Mouse (Mus musculus) midbrain, embryonic 14.5 days (tissue): ENCODE data around the gene Spdef. TPM values are rescaled to one million over a fixed set of nuclear protein-coding genes. Genes with fewer than 3 reads are reported as not detected.
A peak's percentile ranks its signal among the peaks of the same experiment; 100 is the strongest.

Source experiments
- ATAC-seq: fragments of 200-750 bp; cut with Nextera tagmentation; 2 replicates; pipeline ENCODE4 v1.8.0; 2017; ENCODE audit warnings: moderate number of reproducible peaks, moderate library complexity; ENCODE audit not compliant: low FRiP score, low TSS enrichment
- DNase-seq: peaks from one replicate; pipeline ENCODE4 v3.0.0-alpha.2; 2015
- H3K27ac ChIP-seq: fragments of 300-500 bp; sonication (generic); replicated peaks from 2 replicates; pipeline ENCODE4 v1.5.1; 2014; ENCODE audit warnings: mild to moderate bottlenecking, low read depth, low read length, moderate library complexity
- H3K27me3 ChIP-seq: fragments of 300-500 bp; sonication (generic); 2 replicates; pipeline ENCODE4 v1.6.1; 2014; ENCODE audit warnings: low read length, control low read depth, mixed read lengths; ENCODE audit not compliant: control insufficient read depth, insufficient read depth
- H3K36me3 ChIP-seq: fragments of 300-500 bp; sonication (generic); 2 replicates; pipeline ENCODE4 v1.6.1; 2014; ENCODE audit warnings: low read length, control low read depth; ENCODE audit not compliant: control insufficient read depth, insufficient read depth
- H3K4me1 ChIP-seq: fragments of 300-500 bp; sonication (generic); 2 replicates; pipeline ENCODE4 v1.6.1; 2014; ENCODE audit warnings: mild to moderate bottlenecking, antibody characterized with exemption, low read length, control low read depth; ENCODE audit not compliant: control insufficient read depth, insufficient read depth
- H3K4me2 ChIP-seq: fragments of 300-500 bp; sonication (generic); 2 replicates; pipeline ENCODE4 v1.6.1; 2014; ENCODE audit warnings: mild to moderate bottlenecking, low read length, moderate library complexity
- H3K4me3 ChIP-seq: fragments of 300-500 bp; sonication (generic); replicated peaks from 2 replicates; pipeline ENCODE4 v1.5.1; 2014; ENCODE audit warnings: low read depth, low read length
- H3K9ac ChIP-seq: fragments of 300-500 bp; sonication (generic); replicated peaks from 2 replicates; pipeline ENCODE4 v1.6.1; 2014; ENCODE audit warnings: mild to moderate bottlenecking, low read length, moderate library complexity
- H3K9me3 ChIP-seq: fragments of 300-500 bp; sonication (generic); 2 replicates; pipeline ENCODE4 v1.6.1; 2016; ENCODE audit warnings: low read length, control low read depth, mixed read lengths; ENCODE audit not compliant: control insufficient read depth
- WGBS: fragments of 180-500 bp; shearing (Covaris S2); extraction: QIAGEN DNeasy Blood & Tissue Kit; methylation state at CpG from one replicate; pipeline ENCODE4 v1.1.7; 2014; 5-methylcytosine and 5-hydroxymethylcytosine counted together
- polyA plus RNA-seq: library from polyadenylated mRNA; unstranded; fragments of >200 nt; fragmentation: Nextera tagmentation; extraction: Ambion mirVana; gene quantifications from 2 replicates; pipeline ENCODE4 v1.2.1, GENCODE M21; 2014

The Spdef gene
- 1.5 and 2.7 TPM in 2 replicates for polyA plus RNA-seq

GRCm38 (mm10) chr17:27728770-27729169, at the start of gene Spdef:
Gene Spdef, minus strand, starts transcription at chr17:27728955.
- Histone ChIP-seq H3K9ac (no peak within 1 kb of the TSS), H3K9me3 (no peaks in the 10 kb centered on the region), H3K4me3 (no peak within 1 kb of the TSS), H3K27me3 (no peaks in the 10 kb centered on the region), H3K36me3 (no peaks in the 10 kb centered on the region), H3K4me1 (0 out of 2 replicates have a peak, but pooled peaks cover 8% of the 10 kb centered on the region), H3K27ac (no peak within 1 kb of the TSS), H3K4me2 (no peak within 1 kb of the TSS)
- ATAC-seq (no peak), DNase-seq (no peak)
- WGBS: 81% methylated on average over 10 of the region's 10 CpGs

- Histone ChIP-seq H3K9me3 (no peaks in the 10 kb centered on the region), H3K27ac (no peak overlapping the region), H3K27me3 (no peaks in the 10 kb centered on the region), H3K36me3 (peaks cover 16% of the 10 kb centered on the region), H3K4me1 (no peaks in the 10 kb centered on the region), H3K4me3 (no peak overlapping the region), H3K4me2 (no peak overlapping the region), H3K9ac (no peak overlapping the region)
- WGBS: 83% methylated on average over 6 of the region's 6 CpGs
- DNase-seq: no peak
- no peak for ATAC-seq
Measured at GRCm38 (mm10) chr17:27777823-27778222, 49.1 kb upstream of the Spdef start.

GRCm38 (mm10) chr17:27774198-27774597, 45.4 kb upstream of the Spdef start:
- DNase-seq (no peak), ATAC-seq (no peak)
- Histone ChIP-seq H3K4me1 (no peaks in the 10 kb centered on the region), H3K4me2 (no peak overlapping the region), H3K27me3 (no peaks in the 10 kb centered on the region), H3K9me3 (no peaks in the 10 kb centered on the region), H3K9ac (no peak overlapping the region), H3K27ac (no peak overlapping the region), H3K4me3 (no peak overlapping the region), H3K36me3 (peaks cover 14% of the 10 kb centered on the region)
- WGBS: 85% methylated on average over 3 of the region's 3 CpGs

GRCm38 (mm10) chr17:27771616-27772015, 42.9 kb upstream of the Spdef start:
- WGBS: 89% methylated on average over 6 of the region's 6 CpGs
- ATAC-seq: no peak
- no peak overlapping the region for H3K4me2 ChIP-seq

GRCm38 (mm10) chr17:27768817-27769542, 40.2 kb upstream of the Spdef start:
- Histone ChIP-seq H3K27me3 (no peaks in the 10 kb centered on the region), H3K36me3 (peaks cover 31% of the 10 kb centered on the region), H3K4me1 (no peaks in the 10 kb centered on the region), H3K4me3 (no peak overlapping the region), H3K27ac (no peak overlapping the region), H3K9ac (no peak overlapping the region), H3K9me3 (no peaks in the 10 kb centered on the region), H3K4me2 (no peak overlapping the region)
- 68% methylated on average over 8 of the region's 8 CpGs for WGBS
- DNase-seq (peak; percentile 88), ATAC-seq (peak; percentile 48; the same call in 1 of the 2 replicates)

More at GRCm38 (mm10) chr17:27771616-27772015, 42.9 kb upstream of the Spdef start:
- DNase-seq: no peak
- no peaks in the 10 kb centered on the region for H3K4me1 ChIP-seq
- no peak overlapping the region for H3K27ac ChIP-seq
- no peaks in the 10 kb centered on the region for H3K9me3 ChIP-seq
- no peaks in the 10 kb centered on the region for H3K27me3 ChIP-seq
- H3K4me3 ChIP-seq: no peak overlapping the region
- H3K9ac ChIP-seq: no peak overlapping the region
- H3K36me3 ChIP-seq: peaks cover 26% of the 10 kb centered on the region

GRCm38 (mm10) chr17:27767543-27767942, 38.8 kb upstream of the Spdef start:
- Histone ChIP-seq H3K9me3 (no peaks in the 10 kb centered on the region), H3K9ac (no peak overlapping the region; the same call in 1 of the 2 replicates), H3K4me1 (no peaks in the 10 kb centered on the region), H3K36me3 (peaks cover 31% of the 10 kb centered on the region), H3K4me3 (no peak overlapping the region), H3K27me3 (no peaks in the 10 kb centered on the region), H3K4me2 (no peak overlapping the region), H3K27ac (no peak overlapping the region)
- 77% methylated on average over 12 of the region's 12 CpGs for WGBS
- DNase-seq (no peak), ATAC-seq (no peak)

- no peak overlapping the region for H3K4me2 ChIP-seq
- H3K27me3 ChIP-seq: no peaks in the 10 kb centered on the region
- peaks cover 31% of the 10 kb centered on the region for H3K36me3 ChIP-seq
- ATAC-seq (no peak), DNase-seq (no peak)
- H3K9me3 ChIP-seq: no peaks in the 10 kb centered on the region
- no peak overlapping the region; the same call in 1 of the 2 replicates for H3K9ac ChIP-seq
- 86% methylated on average over 5 of the region's 5 CpGs for WGBS
- no peaks in the 10 kb centered on the region for H3K4me1 ChIP-seq
- no peak overlapping the region for H3K4me3 ChIP-seq
- no peak overlapping the region for H3K27ac ChIP-seq
Measured at GRCm38 (mm10) chr17:27767120-27767519, 38.4 kb upstream of the Spdef start.

GRCm38 (mm10) chr17:27765066-27765465, 36.3 kb upstream of the Spdef start:
- Histone ChIP-seq H3K36me3 (peaks cover 26% of the 10 kb centered on the region), H3K4me2 (no peak overlapping the region), H3K27me3 (no peaks in the 10 kb centered on the region), H3K9me3 (no peaks in the 10 kb centered on the region), H3K27ac (no peak overlapping the region), H3K4me1 (0 out of 2 replicates have a peak, but pooled peaks cover 3% of the 10 kb centered on the region), H3K4me3 (no peak overlapping the region), H3K9ac (no peak overlapping the region)
- ATAC-seq (no peak), DNase-seq (no peak)
- 98% methylated on average over 6 of the region's 6 CpGs for WGBS

- 0 out of 2 replicates have a peak, but pooled peaks cover 3% of the 10 kb centered on the region for H3K4me1 ChIP-seq
- DNase-seq (no peak), ATAC-seq (no peak)
- WGBS: 91% methylated on average over 2 of the region's 2 CpGs
- H3K9ac ChIP-seq: no peak overlapping the region
- H3K4me3 ChIP-seq: no peak overlapping the region
- H3K27me3 ChIP-seq: no peaks in the 10 kb centered on the region
- no peaks in the 10 kb centered on the region for H3K9me3 ChIP-seq
- peaks cover 26% of the 10 kb centered on the region for H3K36me3 ChIP-seq
- no peak overlapping the region for H3K4me2 ChIP-seq
- H3K27ac ChIP-seq: no peak overlapping the region
Measured at GRCm38 (mm10) chr17:27764453-27764852, 35.7 kb upstream of the Spdef start.
